Mouse (Mus musculus) regulatory T cell (primary cell): ENCODE measurements around the gene A230050P20Rik.

Experiments
- in situ Hi-C: fragments of 300-600 bp; cut with MboI, MseI; formaldehyde crosslinking; loops from one replicate; pipeline ENCODE4 v1.15.1; 2025; ENCODE audit warnings: high pct_unique_total_duplicates

Gene A230050P20Rik

GRCm38 (mm10) chr9:20894629-20895028 is 26.2 kb downstream of the A230050P20Rik start:
- in situ Hi-C loops: no loop called here

- in situ Hi-C loops: no loop called here
These were observed 26.9 kb downstream of the A230050P20Rik start for GRCm38 (mm10) chr9:20895382-20895781.

GRCm38 (mm10) chr9:20897736-20898510 is 29.5 kb downstream of the A230050P20Rik start:
- in situ Hi-C loops: no loop called here

GRCm38 (mm10) chr9:20898511-20899073 is 30.1 kb downstream of the A230050P20Rik start, which contains the start of gene Eif3g:
Gene Eif3g, minus strand, starts transcription at chr9:20898623.
- in situ Hi-C loops: no loop called here

GRCm38 (mm10) chr9:20901466-20902173 is 33.2 kb downstream of the A230050P20Rik start:
- in situ Hi-C loops: loop anchor here (25.0 kb wide), 1 partner anchor 111 kb away; the partner anchor contains the start of genes Icam1 and Mrpl4

GRCm38 (mm10) chr9:20902174-20902491 is 33.7 kb downstream of the A230050P20Rik start:
- in situ Hi-C loops: loop anchor here (25.0 kb wide), 1 partner anchor 110 kb away; the partner anchor contains the start of genes Icam1 and Mrpl4

- in situ Hi-C loops: loop anchor here (25.0 kb wide), 1 partner anchor 102 kb away; the partner anchor contains the start of genes Icam1 and Mrpl4
These were observed 41.5 kb downstream of the A230050P20Rik start for GRCm38 (mm10) chr9:20909948-20910347.

GRCm38 (mm10) chr9:20916160-20916559 is 47.7 kb downstream of the A230050P20Rik start:
- in situ Hi-C loops: loop anchor here (25.0 kb wide), 1 partner anchor 96 kb away; the partner anchor contains the start of genes Icam1 and Mrpl4

GRCm38 (mm10) chr9:20923258-20923657 is 54.8 kb downstream of the A230050P20Rik start:
- in situ Hi-C loops: loop anchor here (5.0 to 25.0 kb wide), 2 partner anchors 89 to 754 kb away; partner anchors contain the start of genes Icam1 and Mrpl4
